Mouse (Mus musculus) mesoderm, embryonic 11.5 days (tissue): ENCODE results near the gene Cldn7.
A peak's percentile ranks its signal among the peaks of the same experiment; 100 is the strongest.
"Not testable (repeated sequence)": the region's sequence is repeated elsewhere in the genome, so short reads cannot be mapped to it uniquely, and the experiment has no call there.

Experiments
- DNase-seq: peaks from one replicate; pipeline ENCODE4 v3.0.0-alpha.2; 2012; ENCODE audit warnings: low read depth, low spot score

Gene Cldn7

GRCm38 (mm10) chr11:69955618-69956017 lies 9.0 kb upstream of the Cldn7 start:
- not testable (repeated sequence) for DNase-seq

- no peak for DNase-seq
These were observed 8.4 kb upstream of the Cldn7 start for GRCm38 (mm10) chr11:69956218-69956617.

GRCm38 (mm10) chr11:69960616-69961015 lies 4.0 kb upstream of the Cldn7 start:
- no peak for DNase-seq

- no peak for DNase-seq
These were observed 2.7 kb upstream of the Cldn7 start for GRCm38 (mm10) chr11:69961841-69962240.

- peak; percentile 28 for DNase-seq
These were observed 859 bp downstream of the Cldn7 start for GRCm38 (mm10) chr11:69965271-69966005.

- peak; percentile 18 for DNase-seq
These were observed 1.7 kb downstream of the Cldn7 start for GRCm38 (mm10) chr11:69966006-69966859.

- DNase-seq = no peak
These were observed 2.4 kb downstream of the Cldn7 start for GRCm38 (mm10) chr11:69966860-69967517.

- DNase-seq = no peak
These were observed 4.2 kb downstream of the Cldn7 start for GRCm38 (mm10) chr11:69968793-69969192.

- DNase-seq = no peak
These were observed 5.6 kb downstream of the Cldn7 start for GRCm38 (mm10) chr11:69970222-69970621.

- no peak for DNase-seq
These were observed 6.2 kb downstream of the Cldn7 start for GRCm38 (mm10) chr11:69970775-69971174.

GRCm38 (mm10) chr11:69974907-69975306 lies 10.3 kb downstream of the Cldn7 start:
- no peak for DNase-seq

- DNase-seq = no peak
These were observed 11.7 kb downstream of the Cldn7 start for GRCm38 (mm10) chr11:69976271-69976670.

GRCm38 (mm10) chr11:69979827-69980195 lies 15.2 kb downstream of the Cldn7 start:
- DNase-seq = no peak

- DNase-seq = peak; percentile 99
These were observed 15.9 kb downstream of the Cldn7 start for GRCm38 (mm10) chr11:69980196-69981140.

GRCm38 (mm10) chr11:69981141-69981762 lies 16.7 kb downstream of the Cldn7 start, which contains the start of gene Ctdnep1:
Gene Ctdnep1 (plus strand): TSS chr11:69981156.
- DNase-seq = no peak

GRCm38 (mm10) chr11:69982225-69982624 lies 17.6 kb downstream of the Cldn7 start, which contains the start of gene Elp5:
Gene Elp5 (minus strand): TSS chr11:69982517.
- DNase-seq = no peak

GRCm38 (mm10) chr11:69982877-69983276 lies 18.3 kb downstream of the Cldn7 start:
- DNase-seq = no peak

GRCm38 (mm10) chr11:69983377-69983776 lies 18.8 kb downstream of the Cldn7 start:
- DNase-seq = no peak

- no peak for DNase-seq
These were observed 19.9 kb downstream of the Cldn7 start for GRCm38 (mm10) chr11:69984431-69984830.

GRCm38 (mm10) chr11:69989949-69990348 lies 25.4 kb downstream of the Cldn7 start:
- DNase-seq = no peak
